Mouse (Mus musculus) bone marrow macrophage, adult 2 months (primary cell): ENCODE results near the gene Dnm3.

Experiments
- CTCF ChIP-seq: IDR thresholded peaks from 2 replicates; pipeline ENCODE4 v1.5.1; 2012; ENCODE audit warnings: low read depth, mild to moderate bottlenecking, low read length, moderate library complexity
- POLR2A ChIP-seq: IDR thresholded peaks from 2 replicates; pipeline ENCODE4 v1.6.1; 2012; ENCODE audit warnings: mild to moderate bottlenecking, low read depth, low read length, borderline replicate concordance

- TF ChIP-seq CTCF (no peak), POLR2A (no peak)
These were observed 296.5 kb downstream of the Dnm3 start for GRCm38 (mm10) chr1:162181187-162181975.
